Mouse (Mus musculus) C2C12 (cell line): ENCODE results near the gene Ptges. TPM values are rescaled to one million over a fixed set of nuclear protein-coding genes. Genes with fewer than 3 reads are reported as not detected.

Experiments used
- H3K27me3 ChIP-seq: one replicate; pipeline ENCODE4 v1.6.1; 2011; ENCODE audit not compliant: control insufficient read depth, insufficient read depth, insufficient read length
- H3K36me3 ChIP-seq: one replicate; pipeline ENCODE4 v1.6.1; 2011; ENCODE audit not compliant: control insufficient read depth, insufficient read depth
- H3K4me3 ChIP-seq: one replicate; pipeline ENCODE4 v1.5.1; 2011; ENCODE audit warnings: mild to moderate bottlenecking, control low read depth; ENCODE audit not compliant: poor library complexity, insufficient read depth, severe bottlenecking
- H3K79me2 ChIP-seq: one replicate; pipeline ENCODE4 v1.6.1; 2011; ENCODE audit not compliant: control insufficient read depth, insufficient read depth
- H3K79me3 ChIP-seq: one replicate; pipeline ENCODE4 v1.6.1; 2011; ENCODE audit warnings: low read depth, control low read depth
- H3ac ChIP-seq: one replicate; pipeline ENCODE3; 2011; ENCODE audit warnings: low read depth; ENCODE audit not compliant: control insufficient read depth, insufficient read length
- CEBPB ChIP-seq: IDR thresholded peaks from one replicate; pipeline ENCODE4 v1.6.1; 2011; ENCODE audit warnings: low read depth, mild to moderate bottlenecking, control low read depth, moderate library complexity
- CTCF ChIP-seq: IDR thresholded peaks from one replicate; pipeline ENCODE4 v1.5.1; 2011; ENCODE audit not compliant: control insufficient read depth, insufficient read depth, insufficient read length
- FOSL1 ChIP-seq: IDR thresholded peaks from one replicate; pipeline ENCODE4 v1.8.0; 2011; ENCODE audit warnings: mild to moderate bottlenecking, low read length; ENCODE audit not compliant: poor library complexity, insufficient read depth, severe bottlenecking
- MAX ChIP-seq: IDR thresholded peaks from one replicate; pipeline ENCODE4 v1.6.1; 2011; ENCODE audit warnings: mild to moderate bottlenecking, control low read depth
- MYOD1 ChIP-seq: IDR thresholded peaks from one replicate; pipeline ENCODE4 v1.6.1; 2011; ENCODE audit warnings: low read depth; ENCODE audit not compliant: control insufficient read depth, insufficient read length
- MYOG ChIP-seq: IDR thresholded peaks from one replicate; pipeline ENCODE4 v1.6.1; 2011; ENCODE audit not compliant: control insufficient read depth, insufficient read length; ENCODE audit errors: extremely low read depth
- USF1 ChIP-seq: IDR thresholded peaks from one replicate; pipeline ENCODE4 v1.6.1; 2011; ENCODE audit warnings: low read depth, mild to moderate bottlenecking, control low read depth, moderate library complexity
- polyA plus RNA-seq: library from polyadenylated mRNA; unstranded; fragments of >200 nt; fragmentation: generic; extraction: Trizol; gene quantifications from one replicate; pipeline ENCODE4 v1.2.1, GENCODE M21; 2012; ENCODE audit warnings: missing spikeins

The Ptges gene
- polyA plus RNA-seq, 1 experiment, result 0.70 TPM

DNA sequence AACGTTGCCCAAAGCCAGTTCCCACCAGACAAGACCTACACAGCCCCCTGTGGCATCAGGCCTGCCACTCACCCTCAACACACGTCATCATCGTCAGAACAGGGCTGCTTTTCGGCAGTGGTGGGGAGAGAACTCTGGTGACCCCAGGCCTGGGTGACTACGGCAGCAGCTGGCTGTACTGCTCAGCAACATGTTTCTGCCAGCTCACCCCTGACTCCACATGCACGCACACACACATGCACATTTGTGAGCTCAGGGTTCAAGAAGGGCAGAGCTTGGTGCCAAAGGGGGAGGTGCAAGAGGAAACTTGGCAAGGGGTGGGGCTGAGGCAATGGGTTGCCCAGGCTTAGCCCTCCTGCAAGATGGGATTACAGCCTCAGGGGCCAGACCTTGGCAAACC is 32.4 kb downstream of the Ptges start:
- TF ChIP-seq MYOD1 (peak; percentile 4), USF1 (no peak)
- no peaks in the 10 kb centered on the region for H3K79me2 ChIP-seq
- no peak overlapping the region for H3K4me3 ChIP-seq
- H3K79me3 ChIP-seq, result no peaks in the 10 kb centered on the region
- no peaks in the 10 kb centered on the region for H3K36me3 ChIP-seq
- H3K27me3 ChIP-seq, result no peaks in the 10 kb centered on the region
- no peak overlapping the region for H3ac ChIP-seq

DNA sequence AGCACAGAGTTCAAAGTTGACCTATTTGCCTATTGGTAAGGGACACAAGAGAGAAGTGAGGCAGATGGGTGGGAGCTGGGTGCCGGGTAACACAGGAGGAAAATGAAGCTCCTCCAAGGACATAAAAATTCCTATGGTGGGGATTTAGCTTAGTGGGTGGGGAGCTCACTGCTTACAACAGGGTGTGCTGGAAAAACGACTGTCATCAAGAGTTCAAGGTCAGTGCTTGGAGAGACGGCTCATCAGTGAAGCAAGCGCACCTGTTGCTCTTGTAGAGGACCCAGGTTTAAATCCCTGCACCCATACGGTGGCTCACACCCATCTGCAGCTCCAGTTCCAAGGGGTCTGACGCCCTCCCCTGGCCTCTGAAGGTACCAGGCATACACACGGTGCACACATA is 35.7 kb downstream of the Ptges start:
- no peaks in the 10 kb centered on the region for H3K79me2 ChIP-seq
- no peak for TF ChIP-seq FOSL1
- TF ChIP-seq USF1, result no peak
- no peak overlapping the region for H3K4me3 ChIP-seq
- H3ac ChIP-seq, result no peak overlapping the region
- no peaks in the 10 kb centered on the region for H3K79me3 ChIP-seq
- no peaks in the 10 kb centered on the region for H3K27me3 ChIP-seq
- H3K36me3 ChIP-seq, result no peaks in the 10 kb centered on the region

DNA sequence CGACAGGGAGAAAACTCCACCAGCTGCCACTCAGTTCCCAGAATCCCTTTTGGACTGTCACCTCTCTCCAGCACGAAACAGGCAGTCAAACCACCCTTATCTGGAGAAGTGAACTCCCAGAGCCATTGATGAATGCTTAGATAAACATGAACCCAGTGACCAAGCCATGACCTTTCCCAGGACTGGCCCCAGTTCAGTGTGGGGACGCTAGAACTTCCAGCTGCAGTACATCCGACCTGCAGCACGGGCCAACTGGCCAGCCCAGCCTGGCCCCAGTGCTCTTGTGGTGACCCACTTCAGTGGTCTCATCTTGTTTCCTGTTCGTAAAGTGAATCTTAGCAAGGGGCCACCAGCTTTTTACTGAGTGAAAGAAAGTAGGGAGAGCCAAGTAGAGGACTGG is 36.3 kb downstream of the Ptges start:
- Histone ChIP-seq H3K79me3 (no peaks in the 10 kb centered on the region), H3K79me2 (no peaks in the 10 kb centered on the region), H3ac (no peak overlapping the region), H3K36me3 (no peaks in the 10 kb centered on the region), H3K27me3 (no peaks in the 10 kb centered on the region), H3K4me3 (no peak overlapping the region)
- no peak for TF ChIP-seq MYOG
- no peak for TF ChIP-seq CEBPB
- no peak for TF ChIP-seq USF1
- no peak for TF ChIP-seq MYOD1
- TF ChIP-seq MAX, result no peak
- TF ChIP-seq CTCF, result no peak
- no peak for TF ChIP-seq FOSL1

DNA sequence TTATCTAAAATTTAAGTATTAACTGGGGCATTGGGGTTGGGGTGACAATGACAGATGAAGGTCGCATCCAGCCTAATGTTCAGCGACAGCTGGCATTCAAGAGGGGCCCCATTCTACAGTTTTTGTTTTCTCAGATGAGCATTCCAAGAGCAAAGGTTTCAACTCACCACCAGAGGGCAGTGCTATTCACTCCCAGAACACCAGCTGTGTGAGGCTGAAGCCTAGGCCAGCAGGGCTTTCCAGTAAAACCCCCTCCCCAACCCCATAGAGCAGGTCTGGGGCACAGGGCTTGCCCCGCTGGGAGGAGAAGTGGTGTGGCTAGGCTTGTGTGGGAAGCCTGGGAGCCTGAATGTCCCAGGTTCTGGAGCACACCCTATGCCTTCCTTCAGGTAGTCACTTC is 38.7 kb downstream of the Ptges start:
- Histone ChIP-seq H3ac (no peak overlapping the region), H3K79me2 (no peaks in the 10 kb centered on the region), H3K4me3 (no peak overlapping the region), H3K27me3 (no peaks in the 10 kb centered on the region), H3K79me3 (no peaks in the 10 kb centered on the region), H3K36me3 (no peaks in the 10 kb centered on the region)
- peak; percentile 27 for TF ChIP-seq CTCF
- no peak for TF ChIP-seq MAX

DNA sequence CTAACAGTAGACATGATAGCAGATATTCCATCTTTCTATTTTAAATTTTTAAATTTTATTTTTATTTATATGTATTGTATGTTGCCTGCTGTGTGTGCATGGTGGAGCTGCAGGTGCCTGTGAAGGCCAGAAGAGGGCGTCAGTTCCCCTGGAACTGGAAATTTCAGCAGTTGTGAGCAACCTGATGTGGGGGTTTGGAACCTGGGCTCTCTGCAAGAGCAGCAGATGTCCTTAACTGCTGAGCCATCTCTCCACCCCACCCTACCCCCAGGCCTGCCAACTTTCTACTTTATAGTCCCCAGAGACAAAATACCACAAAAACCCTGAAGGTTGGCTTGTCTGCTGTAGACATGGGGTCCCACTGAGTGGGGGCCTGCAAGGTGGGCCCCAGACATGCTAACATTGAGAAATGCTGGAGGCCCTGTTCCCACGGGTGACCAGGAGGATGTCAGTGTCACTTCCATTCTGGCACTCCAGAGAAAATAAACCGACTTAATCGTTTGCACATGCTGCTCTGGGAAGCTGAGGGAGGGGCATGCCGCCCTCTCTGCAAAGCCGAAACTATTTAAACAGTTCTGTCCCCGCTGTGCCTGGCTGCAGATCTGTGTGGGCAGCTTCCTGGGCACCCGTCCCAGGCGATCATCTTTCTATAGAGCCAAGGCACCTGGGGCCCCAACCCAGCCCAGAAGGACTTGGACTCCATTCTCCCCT is 44.1 kb downstream of the Ptges start:
- Histone ChIP-seq H3K36me3 (peaks cover 27% of the 10 kb centered on the region), H3K79me2 (no peaks in the 10 kb centered on the region)

DNA sequence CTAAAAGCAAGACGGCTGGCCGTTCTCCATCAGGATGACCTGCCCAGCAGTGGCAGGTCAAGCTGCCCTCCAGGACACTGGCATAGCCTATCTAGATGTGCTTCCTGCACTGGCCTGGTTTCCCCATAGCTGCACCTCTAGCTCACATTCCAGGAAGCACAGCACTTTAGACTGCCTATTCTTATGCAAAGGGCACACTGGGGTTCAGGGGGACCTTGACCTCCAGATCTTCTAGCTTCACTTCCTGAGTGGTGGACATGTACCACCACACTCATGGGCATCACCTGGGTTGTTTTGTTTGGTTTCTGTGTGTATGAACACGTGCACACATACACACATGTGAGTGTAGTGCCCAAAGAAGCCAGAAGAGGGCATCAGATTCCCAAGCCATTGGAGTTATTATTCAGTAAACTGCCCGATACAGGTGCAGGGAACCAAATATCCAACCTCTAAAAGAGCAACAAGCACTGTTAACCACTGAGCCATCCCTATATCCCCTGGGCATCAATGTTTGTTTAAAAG is 44.8 kb downstream of the Ptges start:
- Histone ChIP-seq H3K36me3 (peaks cover 32% of the 10 kb centered on the region), H3K79me2 (no peaks in the 10 kb centered on the region), H3K4me3 (no peak overlapping the region), H3K27me3 (no peaks in the 10 kb centered on the region), H3K79me3 (no peaks in the 10 kb centered on the region), H3ac (no peak overlapping the region)
- TF ChIP-seq USF1 (no peak), CTCF (no peak), MYOG (no peak), FOSL1 (no peak), CEBPB (no peak), MAX (no peak), MYOD1 (no peak)

More for the DNA sequence above, 44.1 kb downstream of the Ptges start:
- Histone ChIP-seq H3ac (no peak overlapping the region), H3K4me3 (no peak overlapping the region), H3K79me3 (no peaks in the 10 kb centered on the region), H3K27me3 (no peaks in the 10 kb centered on the region)
- TF ChIP-seq MAX, result peak; percentile 21
- TF ChIP-seq CEBPB, result no peak
- TF ChIP-seq MYOG, result no peak
- TF ChIP-seq MYOD1, result no peak
